Mouse (Mus musculus) urinary bladder, postnatal 14 days (tissue): Measurements from ENCODE around the gene Mapk10.

ENCODE experiments used
- DNase-seq: peaks from one replicate; pipeline ENCODE4 v3.0.0; 2021; ENCODE audit warnings: low spot score

Gene Mapk10

DNA sequence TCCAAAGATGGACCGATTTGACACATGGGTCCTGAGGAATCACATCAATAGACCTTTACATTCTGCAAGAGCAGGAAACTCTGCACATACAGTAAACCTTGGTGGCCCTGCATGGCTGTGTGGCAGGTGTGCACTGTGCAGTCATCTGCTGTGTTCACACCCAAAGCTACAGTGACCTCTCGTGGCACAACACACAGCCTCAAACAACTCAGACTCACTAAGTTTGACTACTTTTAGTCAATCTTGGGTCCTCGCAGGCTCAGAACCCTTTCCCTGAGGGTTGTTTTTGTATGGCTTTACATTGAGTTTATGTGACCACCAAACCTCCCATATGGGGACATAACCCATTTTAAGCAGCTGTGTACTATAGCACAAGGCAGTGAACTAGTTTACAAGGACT lies 47.1 kb downstream of the Mapk10 start:
- no peak for DNase-seq

- DNase-seq = no peak
Observed at GRCm38 (mm10) chr5:103161574-103161973, 49.6 kb downstream of the Mapk10 start.

DNA sequence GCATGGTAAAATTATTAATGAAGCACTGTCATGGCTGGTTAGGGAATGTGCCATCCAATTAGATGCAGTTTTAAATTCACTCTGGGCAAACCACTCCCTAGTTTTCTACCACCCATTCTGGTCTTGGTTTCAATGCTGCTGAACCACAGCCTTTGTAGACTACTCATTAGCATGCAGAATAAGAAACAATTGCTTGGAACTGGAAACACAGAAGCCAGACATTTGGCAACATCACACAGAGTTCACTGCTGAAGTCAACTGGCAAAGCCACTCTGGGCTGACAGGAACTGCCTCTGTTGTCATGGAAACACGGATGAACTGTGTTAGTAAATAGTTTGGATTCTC lies 50.0 kb downstream of the Mapk10 start:
- DNase-seq = no peak

- DNase-seq = no peak
Observed at GRCm38 (mm10) chr5:103160314-103161195, 50.6 kb downstream of the Mapk10 start.

- no peak for DNase-seq
Observed at GRCm38 (mm10) chr5:103140935-103141334, 70.2 kb downstream of the Mapk10 start.

- peak; percentile 34 for DNase-seq
Observed at GRCm38 (mm10) chr5:103134839-103135238, 76.3 kb downstream of the Mapk10 start.

DNA sequence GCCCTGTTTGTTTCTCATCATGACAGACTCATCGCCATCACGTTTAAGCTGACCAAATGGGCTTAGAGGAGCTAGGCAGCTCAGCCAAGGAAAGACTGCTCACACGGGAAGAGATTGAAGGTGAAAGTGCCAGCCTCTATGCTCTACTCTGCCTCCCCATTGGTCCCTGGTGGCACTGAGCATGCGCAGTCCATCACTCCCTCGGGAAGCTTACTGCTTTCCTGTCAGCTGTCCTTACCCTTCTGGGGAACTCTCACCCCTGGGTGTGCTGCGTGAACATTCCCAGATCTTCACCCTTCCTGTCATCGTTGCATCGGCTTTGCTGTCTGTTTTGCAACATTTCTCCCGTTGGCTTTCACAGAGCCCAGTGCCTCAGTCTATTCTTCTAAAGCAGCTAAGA lies 77.5 kb downstream of the Mapk10 start:
- DNase-seq = no peak

DNA sequence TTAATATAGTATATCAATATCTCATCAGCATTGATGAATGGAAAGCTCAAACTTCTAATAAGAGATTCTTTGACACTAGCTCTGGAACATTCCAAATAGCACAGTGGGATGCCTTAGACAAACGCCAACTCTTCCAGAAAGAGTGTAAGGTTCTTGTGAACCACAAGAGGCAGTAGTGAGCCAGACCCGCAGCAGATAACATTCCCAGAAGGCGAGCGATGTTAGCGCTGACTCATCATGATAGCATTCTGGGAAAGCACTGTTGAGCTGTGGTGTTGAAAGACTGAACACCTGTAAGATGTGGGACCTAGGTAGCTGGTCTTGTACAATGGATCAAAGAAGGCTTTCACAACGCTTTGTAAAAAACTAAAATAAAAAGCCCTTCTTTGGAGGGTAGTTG lies 78.3 kb downstream of the Mapk10 start:
- DNase-seq = no peak

- no peak for DNase-seq
Observed at GRCm38 (mm10) chr5:103119618-103120017, 91.5 kb downstream of the Mapk10 start.

GRCm38 (mm10) chr5:103115571-103115970 lies 95.6 kb downstream of the Mapk10 start:
- no peak for DNase-seq

DNA sequence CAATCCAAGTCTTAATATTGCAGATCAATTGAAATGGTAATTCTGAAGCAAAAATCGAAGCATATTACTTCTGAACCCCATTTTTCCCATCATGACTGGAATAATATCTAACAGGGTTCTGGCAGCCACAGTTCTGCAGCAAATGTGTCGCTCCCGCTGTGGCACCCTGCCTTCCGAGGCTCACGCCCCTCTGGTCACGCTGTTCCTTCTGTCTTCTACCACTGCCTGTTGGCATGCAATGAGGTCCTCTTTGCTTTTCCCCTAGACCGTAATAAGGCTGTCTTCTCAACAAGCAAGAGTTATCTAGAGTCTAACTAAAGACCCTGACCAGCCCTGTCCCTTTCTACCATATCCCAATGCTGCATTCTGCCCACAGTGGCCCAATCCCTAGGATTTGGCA lies 98.7 kb downstream of the Mapk10 start:
- no peak for DNase-seq

DNA sequence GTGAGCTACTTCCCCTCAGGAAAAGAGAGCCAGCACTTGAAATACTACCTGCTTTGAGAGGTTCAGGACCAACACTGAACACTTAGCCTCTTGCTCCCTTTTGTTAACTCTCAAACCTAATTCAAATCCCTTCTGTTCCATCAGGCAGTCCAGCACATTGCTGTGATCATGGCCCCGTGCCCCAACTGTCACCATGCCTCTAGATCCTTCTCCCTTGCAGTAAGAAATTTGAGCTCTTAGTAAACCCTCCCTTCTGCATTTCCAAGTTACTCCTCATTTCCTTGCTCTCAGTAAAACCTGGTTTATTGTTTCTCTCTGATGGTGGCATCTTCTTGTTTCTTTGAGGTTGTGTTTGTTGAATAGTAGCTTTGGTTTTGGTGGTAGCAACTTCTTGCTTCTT lies 101.7 kb downstream of the Mapk10 start:
- DNase-seq = no peak

GRCm38 (mm10) chr5:103105441-103106414 lies 105.4 kb downstream of the Mapk10 start:
- DNase-seq = no peak

DNA sequence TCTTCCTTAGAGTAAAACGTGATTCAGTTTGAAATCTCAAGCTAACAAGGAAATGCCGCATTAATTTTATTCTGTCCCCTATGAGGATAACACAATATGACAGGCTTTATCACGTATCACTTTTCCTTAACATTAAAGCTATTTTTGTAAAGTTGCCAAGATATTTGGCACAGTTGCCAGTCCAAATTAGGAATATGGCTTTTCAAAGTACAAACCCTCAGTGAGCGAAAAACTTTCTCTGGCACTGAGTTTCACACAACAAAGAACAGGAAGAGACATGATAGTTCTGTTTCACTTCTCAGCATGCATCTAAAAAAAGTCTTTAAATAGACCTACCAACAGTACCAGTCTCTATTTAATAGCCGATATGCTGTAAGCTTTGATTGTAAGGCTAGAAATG lies 107.1 kb downstream of the Mapk10 start:
- no peak for DNase-seq

DNA sequence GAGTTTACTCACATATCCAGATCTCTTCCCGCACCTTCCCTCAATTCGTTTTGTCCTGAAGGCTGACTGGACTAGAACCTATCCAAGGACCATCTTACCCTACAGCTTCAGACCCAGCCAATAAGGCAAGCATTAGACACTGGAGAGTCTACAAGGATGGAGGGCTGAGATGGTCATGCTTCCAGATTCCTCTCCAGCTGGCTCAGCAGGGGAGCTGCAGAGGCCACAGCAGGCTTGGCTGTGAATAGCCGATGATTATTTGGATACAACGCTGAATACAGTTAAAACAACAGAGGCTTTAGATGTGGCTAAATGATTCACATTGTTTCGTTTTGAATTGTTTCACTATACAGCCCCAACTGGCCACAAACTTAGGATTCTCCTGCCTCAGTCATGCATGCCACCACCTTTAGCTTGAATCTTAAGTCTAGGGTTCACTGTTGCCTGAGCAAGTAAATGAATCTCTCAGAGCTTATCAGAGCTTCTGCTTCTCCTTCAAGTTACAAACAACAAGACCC lies 108.2 kb downstream of the Mapk10 start:
- no peak for DNase-seq

GRCm38 (mm10) chr5:103102176-103102575 lies 109.0 kb downstream of the Mapk10 start:
- DNase-seq = no peak

- no peak for DNase-seq
Observed at GRCm38 (mm10) chr5:103094166-103094565, 117.0 kb downstream of the Mapk10 start.

DNA sequence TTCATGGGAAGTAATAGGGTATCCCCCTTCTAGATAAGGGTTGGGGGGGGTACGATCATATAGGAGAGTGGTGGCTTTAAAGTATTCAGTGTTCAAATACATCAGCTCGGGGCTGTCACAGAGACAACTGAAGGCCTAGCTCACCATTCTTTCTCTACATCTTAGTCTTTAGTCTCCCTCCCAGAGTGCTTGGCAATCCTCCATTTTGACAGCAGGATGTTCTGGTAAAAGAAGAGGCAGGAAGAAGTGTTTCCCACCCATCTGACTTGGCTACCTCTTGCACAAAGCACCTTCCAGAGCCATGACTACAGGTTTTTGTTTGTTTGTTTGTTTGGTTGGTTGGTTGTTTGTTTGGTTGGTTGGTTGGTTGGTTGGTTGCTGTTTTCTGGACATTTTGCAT lies 125.3 kb downstream of the Mapk10 start:
- DNase-seq = no peak

GRCm38 (mm10) chr5:103075451-103075850 lies 135.7 kb downstream of the Mapk10 start:
- DNase-seq = no peak

DNA sequence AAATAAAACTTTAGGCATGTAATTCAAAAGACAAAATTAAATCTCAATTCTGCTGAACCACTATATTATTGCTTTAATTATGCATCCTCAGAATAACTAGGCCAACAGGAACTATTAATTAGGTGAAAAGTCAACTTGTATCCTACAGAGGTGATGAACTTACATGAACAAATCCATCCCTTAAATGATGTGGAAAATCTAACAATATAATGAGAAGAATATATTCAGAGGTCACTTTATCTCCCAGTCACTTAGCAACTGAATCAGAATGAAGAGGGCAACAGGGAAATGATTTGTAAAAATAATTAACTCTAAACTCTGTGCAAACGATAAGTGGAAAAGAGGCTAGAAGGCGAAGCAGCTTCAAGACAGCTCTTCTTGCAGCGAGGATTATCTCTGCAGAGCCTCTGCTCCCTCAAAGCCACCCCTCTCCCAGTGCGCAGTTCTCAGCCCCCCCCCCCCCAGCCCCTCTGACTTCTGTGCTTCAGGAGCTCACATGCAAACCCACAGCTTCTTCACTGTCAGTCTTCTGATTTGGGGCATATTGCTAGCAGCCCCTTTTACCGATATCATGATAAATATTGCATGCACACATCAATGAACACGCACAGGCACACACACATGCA lies 138.8 kb downstream of the Mapk10 start:
- no peak for DNase-seq

- DNase-seq = no peak
Observed at GRCm38 (mm10) chr5:103071006-103071612, 140.0 kb downstream of the Mapk10 start.
